Mouse (Mus musculus) urinary bladder, postnatal 14 days (tissue): ENCODE measurements around the gene Nlgn1.

Experiments used
- DNase-seq: peaks from one replicate; pipeline ENCODE4 v3.0.0; 2021; ENCODE audit warnings: low spot score

Nlgn1 gene

DNA sequence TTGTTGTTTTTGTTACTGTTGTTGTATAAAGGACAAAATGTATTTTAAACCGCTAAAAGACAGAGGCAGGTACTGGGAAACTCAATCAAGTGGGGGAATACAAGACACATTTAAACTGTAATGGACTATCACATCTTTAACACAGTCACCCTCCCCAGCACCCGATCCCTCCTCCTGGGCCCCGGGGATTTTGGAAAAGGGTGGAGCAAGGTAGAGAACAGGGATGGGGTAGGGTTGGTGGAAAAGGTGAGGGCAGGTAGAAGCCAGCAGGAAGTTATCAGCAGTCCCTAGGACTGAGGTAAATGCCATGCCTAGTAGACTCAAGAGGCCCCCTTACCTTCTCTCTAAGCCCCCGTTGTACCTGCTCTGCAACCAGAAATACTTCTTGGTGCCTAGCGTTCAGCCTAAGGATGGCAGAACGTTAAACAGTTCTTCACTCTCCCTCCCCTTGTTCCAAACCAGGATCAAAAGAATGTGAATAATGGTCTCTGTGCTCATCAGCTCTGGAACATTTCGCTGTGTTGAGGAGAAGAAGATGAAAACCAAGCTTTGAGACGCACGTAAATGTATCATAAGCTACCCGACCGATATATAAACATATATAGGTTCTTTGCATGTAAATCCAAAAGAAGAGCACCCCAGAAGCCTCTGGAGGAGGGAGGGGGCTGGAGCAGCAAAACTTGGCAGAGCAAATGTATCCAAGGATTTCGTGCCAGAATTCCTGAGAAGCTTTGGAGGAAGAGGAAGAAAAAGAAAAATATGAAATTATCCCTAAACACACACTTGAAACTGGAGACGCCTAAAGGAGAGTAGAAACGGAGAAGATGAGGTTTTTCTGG, at the start of gene Nlgn1:
Nlgn1 (minus strand) TSS at position 61 of the 839 bp plus-strand sequence.
- DNase-seq, result no peak

- DNase-seq, result no peak
Observed at GRCm38 (mm10) chr3:26378272-26378671, 46.0 kb upstream of the Nlgn1 start.

- no peak for DNase-seq
Observed at GRCm38 (mm10) chr3:26355082-26355481, 22.8 kb upstream of the Nlgn1 start.

- DNase-seq, result no peak
Observed at GRCm38 (mm10) chr3:26354483-26355030, 22.3 kb upstream of the Nlgn1 start.

- no peak for DNase-seq
Observed at GRCm38 (mm10) chr3:26337495-26337894, 5.2 kb upstream of the Nlgn1 start.

- DNase-seq, result no peak
Observed at GRCm38 (mm10) chr3:26333239-26333811, 1.1 kb upstream of the Nlgn1 start.

DNA sequence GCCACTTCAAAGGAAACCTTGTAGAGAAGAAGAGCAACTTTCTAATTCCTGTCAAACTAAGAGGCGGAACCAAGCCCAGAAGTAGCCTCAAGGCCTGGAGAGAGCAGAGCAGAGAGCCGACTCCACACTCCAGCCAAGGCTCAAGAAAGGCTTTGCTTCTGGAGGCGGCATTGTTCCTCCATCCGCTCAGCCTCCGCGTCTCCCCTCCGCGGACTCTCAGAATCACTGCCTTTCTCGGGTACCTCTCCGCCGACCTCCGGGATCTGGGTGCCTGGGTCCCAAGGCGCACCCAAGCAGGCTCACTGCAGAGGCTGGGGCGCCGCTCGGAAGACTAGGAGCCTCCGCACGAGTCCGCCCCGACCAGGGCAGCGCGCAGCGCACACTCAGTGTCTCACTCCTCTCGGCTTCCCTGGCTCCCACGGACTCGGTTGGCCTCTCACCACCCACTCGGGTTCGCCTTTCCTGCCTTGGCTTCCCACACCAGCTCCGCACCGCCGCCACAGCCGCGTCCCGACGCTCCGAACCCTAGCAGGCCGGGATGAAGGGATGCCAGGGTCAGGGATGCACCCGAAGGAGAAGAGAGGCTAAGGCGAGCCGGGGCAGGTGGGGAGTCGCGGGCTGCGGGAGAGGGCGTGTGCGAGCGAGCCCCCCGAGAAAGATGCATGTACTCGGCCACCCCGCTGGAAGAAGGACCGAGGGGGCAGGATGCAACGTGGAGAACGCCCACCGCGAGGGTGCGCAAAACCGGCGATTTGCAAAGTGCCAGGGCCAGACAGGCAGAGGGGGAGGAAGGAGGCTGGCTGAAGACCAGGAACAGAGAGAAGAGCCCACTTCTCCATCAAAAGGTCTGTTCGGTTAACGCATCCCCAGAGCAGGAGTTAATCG, 841 bp downstream of the Nlgn1 start:
- DNase-seq, result no peak

DNA sequence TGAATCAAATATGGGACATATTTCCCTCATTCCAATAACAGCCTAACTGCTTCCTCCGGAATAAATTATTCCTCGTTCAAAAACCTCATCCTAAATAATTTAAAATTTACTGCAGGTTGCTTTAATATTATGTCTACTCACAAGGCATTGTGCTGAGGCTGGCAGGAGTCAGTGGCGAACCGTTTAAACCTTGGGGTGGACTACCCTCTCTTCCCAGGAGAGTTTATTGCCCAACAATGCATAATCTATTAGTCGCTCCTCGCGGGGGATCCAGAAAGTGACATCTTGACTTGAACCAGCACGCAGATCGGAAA, 1.4 kb downstream of the Nlgn1 start:
- no peak for DNase-seq

DNA sequence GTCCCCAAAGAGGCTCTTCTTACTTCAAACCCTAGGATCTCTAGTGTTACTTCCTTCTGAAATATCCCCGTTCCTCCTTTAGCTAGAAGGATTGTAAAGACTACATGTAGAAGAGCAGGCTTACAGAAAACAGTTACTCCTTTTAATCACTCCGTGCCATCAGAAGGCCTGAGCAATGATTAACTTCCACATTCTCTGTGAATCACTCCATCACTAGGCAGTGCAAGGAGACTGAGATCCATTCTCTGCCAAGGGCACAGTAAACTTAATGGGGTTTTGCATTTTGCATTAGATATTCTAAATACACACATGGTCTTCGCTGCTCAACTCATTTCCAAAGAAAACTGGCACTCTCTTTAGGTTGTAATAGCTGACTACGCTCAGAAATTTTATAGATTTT, 2.2 kb downstream of the Nlgn1 start:
- DNase-seq, result no peak

GRCm38 (mm10) chr3:26324510-26324909, 7.8 kb downstream of the Nlgn1 start:
- DNase-seq, result no peak

DNA sequence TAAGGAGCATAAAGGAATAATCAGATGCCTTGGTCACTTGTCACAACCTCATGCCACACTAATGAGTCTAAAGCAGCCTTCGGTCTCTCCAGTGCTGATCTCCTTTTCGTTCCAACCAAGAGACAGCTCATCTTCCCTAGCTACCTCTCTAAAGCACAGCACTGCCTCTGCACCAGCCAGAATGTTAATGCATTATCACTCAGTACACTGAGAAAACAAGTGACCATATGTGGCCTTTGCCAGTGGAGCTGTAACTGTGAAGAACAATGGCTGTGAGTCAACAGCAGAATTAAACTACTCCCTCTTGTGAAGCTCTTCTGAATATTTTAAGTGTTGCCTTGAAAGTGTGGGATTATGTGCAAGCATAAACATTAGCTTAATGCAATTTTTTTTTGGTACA, 14.9 kb downstream of the Nlgn1 start:
- no peak for DNase-seq

DNA sequence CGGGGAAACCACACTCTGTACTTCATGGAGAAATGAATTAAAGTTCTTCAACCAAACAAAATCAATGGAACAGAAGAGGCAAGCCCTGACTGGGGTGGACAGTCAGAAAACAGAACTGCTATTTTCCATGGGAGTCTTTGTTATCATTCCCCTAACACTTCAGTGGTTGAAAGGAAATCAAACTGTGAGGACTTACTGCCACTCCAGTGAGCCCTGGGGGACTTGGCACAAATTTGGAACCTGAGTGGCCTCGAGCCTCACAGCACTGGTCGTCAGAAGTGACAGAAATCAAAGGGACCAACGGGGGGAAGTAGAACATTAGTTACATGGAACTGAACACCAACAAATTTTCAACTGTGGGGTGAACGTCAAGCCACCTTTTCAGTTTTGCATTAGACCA, 34.4 kb downstream of the Nlgn1 start:
- DNase-seq, result no peak

DNA sequence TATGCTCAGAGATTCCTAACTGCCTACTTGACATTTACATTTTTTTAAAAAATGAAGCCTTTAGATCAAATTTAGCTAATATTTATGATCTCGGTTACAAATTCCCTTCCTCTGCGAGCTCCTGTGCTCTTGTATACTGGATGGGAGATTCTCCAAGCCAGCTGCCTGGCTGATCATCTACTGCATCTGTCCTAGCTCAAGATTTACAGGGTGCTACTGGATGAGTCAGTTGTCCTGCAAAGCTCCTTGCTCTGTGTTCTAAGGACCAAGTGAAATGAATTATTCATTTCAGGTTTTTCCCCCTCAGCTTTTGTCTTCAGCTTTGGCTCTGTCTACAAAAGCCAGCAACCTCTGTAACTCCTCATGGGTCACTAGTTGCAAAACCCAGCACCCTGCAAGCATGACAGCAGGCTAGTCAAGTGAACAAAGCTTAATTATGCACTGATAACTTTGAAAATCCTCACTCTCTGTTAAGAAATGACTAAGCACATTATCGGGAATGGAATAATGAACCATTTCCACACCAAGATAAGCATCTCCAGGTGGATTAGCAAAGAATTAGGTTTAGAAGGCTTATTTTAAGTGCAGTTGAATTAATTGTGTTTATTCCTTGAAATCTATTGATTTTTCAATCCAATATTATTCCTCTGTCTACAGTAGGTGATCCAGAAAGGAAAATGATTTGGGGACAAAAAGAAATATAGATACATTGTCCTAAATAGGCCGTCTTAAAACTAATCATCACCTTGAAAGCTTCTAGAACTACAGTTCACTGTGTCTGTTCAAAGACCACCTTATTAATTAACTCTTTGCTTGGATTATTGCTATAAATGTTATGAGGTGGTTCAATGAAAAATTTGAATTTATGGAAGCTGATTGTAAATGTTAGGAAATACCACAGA, 61.1 kb downstream of the Nlgn1 start:
- DNase-seq, result no peak

GRCm38 (mm10) chr3:26246564-26246963, 85.7 kb downstream of the Nlgn1 start:
- no peak for DNase-seq

DNA sequence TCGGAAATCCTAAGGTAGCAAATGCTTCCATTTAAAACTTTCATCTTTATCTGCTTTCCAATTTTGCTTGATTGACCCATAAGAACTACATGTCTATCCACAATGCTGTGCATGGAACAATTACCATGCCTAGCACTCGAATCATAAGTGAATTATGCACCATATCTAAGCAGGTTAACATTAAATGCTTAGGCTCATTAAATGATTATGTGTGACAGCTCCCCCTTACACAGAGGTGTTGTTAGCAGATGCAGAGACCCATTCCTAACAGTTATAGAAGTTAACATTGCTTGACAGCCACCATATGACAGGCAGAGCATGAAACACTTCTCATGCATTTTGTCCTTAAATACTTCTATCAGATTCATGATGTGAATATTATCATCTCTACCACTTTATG, 89.0 kb downstream of the Nlgn1 start:
- no peak for DNase-seq

DNA sequence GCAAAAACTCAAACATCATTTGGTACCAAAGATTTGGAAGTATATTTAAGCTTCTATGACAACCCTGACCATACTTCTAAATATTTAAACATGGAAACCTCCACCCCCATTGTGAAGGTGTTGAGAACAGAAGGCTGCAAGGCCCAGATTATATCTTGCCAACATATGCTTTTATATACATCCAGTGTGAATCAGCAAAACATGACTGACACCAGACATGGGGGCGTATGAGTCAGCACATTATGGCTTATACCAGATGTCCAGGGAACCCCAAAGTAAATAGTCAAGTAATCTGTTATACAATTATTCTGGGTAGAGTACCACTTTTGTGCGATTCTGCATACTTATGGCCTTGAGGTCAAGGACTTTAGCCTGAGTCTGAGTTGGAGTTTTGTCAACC, 102.3 kb downstream of the Nlgn1 start:
- DNase-seq, result no peak

- peak; percentile 8 for DNase-seq
Observed at GRCm38 (mm10) chr3:26228827-26229226, 103.4 kb downstream of the Nlgn1 start.

DNA sequence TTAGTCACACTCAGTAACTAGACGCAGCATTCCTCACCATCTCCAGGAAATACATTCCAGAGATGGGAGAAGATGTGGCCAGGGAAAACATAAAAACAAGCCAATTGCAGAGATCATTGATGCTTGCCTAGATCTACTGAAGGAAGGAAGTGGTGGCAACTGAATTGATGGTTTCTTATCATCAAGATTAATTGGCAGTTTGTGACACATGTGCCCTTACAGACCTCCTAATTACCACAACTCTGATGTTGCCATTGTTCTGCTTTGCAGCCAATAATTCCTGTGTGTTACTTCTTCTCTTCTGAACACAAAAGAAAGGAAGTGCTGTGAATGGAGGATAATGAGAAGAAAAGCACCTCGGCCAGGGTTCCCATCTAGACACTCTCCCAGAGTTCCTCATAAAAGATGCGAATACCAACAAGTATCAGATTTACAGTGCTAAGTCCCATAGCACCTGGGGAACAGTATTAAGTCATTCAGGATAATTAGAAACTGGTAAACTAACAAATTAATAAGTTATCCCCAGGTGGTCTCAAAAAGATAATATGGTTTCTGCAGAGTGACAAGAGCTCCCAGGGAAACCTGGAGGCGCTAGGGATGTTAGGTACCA, 104.0 kb downstream of the Nlgn1 start:
- DNase-seq, result no peak

DNA sequence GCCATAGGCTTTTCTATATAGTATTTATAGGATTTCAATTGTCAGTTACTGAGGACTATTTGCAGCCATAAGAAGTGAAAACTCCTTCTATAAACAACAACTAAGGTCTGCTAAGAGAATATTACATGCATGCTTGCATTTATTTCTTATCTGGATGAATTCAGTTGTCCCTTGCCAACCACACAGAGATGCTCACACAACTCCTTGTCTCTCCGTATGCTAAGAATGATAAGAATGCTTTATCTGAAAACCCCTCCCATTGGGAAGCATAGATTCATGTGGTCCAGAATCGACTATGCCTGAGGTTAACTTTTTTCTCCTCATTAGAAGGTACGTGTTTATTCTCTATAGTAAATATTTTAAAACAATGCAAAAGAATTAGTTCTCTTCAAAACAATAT, 108.8 kb downstream of the Nlgn1 start:
- no peak for DNase-seq

DNA sequence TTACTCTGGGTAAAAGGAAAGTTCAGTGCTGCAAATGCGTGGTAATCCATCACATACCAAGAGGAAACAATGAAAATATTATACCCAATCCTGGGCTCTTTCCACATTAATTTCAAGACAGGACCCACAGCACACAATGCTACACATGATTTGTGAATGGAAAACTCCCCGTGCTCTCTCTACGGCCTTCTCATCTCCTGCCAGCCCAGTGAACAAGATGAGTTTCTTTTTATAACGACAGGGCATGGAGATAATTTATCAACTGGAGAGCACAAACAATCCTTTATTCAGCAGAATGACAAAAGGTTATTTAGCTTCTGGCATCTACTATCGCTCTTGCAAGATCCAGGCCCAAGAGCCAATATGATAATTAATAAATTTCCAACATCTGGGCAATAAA, 116.0 kb downstream of the Nlgn1 start:
- DNase-seq, result no peak

DNA sequence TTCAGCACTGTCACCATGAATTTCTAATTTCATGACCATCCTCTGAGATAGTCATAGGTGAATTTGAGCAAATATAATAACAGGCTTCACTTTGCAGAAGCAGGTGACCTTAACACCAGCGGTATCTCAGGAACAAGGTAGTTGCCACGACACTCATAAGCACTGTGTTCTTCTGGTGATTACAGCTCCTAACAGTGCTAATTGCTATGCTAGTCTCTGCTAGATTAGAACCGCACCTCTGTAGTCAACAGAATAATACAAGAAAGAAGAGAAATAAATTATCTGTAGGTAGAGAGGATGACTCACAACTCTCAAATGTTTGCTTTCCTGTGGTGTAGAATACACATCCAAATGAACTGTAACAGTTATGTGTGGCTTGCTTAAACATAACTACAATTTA, 129.6 kb downstream of the Nlgn1 start:
- DNase-seq, result no peak
